Mouse (Mus musculus) cerebellum, postnatal 25 days (tissue): ENCODE measurements around the gene Atp6v1c2.

Source experiments
- DNase-seq, 2 experiments: peaks; one replicate each; pipeline ENCODE4 v3.0.0; 2021; ENCODE audit warnings: mixed read lengths in 2 of 2

The Atp6v1c2 gene

DNA sequence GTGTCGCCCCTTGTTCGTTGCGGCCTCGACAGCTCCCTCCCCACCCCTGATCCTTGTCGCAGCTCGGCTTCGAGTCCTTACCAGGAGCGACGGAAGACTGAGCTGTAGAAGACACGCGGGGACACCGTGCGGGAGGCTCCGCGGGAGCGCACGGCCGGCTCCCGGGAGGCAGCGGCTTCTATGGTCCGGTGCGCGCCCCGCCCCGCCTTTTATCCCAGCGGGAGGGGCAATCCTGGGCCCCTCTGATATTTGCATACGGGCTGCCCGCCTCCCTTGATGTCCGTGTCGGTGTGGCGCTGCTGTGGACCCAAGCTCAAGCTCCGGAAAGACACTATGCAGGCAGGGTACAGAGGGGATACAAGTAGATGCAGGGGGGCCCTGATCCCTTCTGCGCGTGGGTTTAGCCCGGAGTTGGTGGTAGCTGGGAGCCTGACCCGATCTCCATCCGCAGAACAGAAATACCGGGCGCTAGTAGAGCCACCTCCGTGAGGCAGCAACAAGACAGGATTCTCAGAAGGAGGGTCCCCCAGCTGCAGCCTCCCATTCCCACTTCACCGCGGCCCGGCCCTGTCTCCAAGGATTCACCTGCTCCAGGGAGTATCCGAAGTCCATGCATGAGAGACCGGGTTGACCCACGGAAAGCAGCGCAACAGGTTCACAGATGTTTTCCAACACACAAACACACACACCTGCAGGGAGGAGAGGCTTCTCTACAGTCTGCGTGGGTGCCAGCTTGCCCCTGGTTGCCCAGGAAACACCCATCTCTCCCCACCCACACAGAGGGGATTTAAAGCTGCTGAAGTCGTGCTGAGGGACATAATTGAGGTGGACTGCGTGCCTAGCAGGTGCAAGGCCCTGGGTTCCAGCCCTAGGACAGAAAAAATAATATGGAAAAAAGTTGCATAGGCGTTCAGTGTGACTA, 4.3 kb downstream of the Atp6v1c2 start:
- peak; percentile 8 to 10 for DNase-seq

DNA sequence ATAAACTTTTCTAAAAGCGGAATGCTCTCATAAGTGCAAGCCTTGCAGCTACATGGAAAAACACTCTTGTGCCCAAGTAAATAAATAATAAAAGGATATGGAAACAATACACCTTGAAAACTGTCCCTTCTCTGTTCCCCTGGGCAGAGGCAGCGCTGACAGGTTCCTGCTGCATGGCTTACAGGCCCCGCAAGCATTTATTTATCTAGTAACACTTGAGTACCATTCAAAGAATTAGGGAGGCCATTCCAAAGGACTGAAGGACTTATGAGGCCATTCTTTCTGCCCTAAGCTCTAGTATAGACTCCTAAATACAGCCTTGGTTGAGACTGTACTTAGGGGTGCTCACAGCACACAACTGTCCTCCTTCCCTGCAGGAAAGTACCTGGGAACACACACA, 10.7 kb downstream of the Atp6v1c2 start:
- DNase-seq = no peak

DNA sequence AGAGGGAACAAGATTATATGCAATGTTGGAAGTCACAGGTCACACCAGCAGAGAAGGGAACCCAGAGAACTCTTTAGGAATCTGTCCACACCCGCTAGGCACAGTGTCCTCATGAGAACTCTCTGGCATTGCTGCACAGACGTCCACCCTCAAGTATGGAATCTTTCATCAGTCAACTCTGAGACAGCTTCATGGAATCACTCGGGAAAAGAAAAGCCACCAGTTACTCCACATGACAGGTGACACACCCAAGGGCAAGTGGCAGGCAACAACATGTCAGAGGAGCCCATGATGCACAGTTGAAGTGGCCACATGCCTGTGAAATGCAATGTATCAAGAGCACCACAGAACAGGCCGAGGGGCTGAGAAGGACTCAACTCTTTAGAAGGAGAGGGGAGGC, 11.2 kb downstream of the Atp6v1c2 start:
- no peak for DNase-seq

DNA sequence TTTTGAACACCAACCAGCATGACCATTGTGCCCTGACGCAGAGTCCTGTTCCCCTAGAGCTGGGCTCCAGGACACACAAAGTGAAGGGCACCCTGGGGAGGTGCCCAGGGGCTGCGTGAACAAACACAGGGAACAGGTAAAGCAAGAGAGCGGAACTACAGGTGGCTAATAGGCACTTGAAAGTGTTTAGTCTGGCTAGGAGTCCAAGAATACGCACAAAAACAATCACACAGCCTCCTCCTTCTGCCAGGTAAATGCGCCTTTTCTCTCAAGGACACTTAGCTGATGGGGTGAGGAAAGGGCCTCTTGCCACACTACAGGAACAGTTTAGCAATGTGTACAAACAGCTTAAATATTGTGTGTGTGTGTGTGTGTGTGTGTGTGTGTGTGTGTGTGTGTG, 13.1 kb downstream of the Atp6v1c2 start:
- no peak for DNase-seq

DNA sequence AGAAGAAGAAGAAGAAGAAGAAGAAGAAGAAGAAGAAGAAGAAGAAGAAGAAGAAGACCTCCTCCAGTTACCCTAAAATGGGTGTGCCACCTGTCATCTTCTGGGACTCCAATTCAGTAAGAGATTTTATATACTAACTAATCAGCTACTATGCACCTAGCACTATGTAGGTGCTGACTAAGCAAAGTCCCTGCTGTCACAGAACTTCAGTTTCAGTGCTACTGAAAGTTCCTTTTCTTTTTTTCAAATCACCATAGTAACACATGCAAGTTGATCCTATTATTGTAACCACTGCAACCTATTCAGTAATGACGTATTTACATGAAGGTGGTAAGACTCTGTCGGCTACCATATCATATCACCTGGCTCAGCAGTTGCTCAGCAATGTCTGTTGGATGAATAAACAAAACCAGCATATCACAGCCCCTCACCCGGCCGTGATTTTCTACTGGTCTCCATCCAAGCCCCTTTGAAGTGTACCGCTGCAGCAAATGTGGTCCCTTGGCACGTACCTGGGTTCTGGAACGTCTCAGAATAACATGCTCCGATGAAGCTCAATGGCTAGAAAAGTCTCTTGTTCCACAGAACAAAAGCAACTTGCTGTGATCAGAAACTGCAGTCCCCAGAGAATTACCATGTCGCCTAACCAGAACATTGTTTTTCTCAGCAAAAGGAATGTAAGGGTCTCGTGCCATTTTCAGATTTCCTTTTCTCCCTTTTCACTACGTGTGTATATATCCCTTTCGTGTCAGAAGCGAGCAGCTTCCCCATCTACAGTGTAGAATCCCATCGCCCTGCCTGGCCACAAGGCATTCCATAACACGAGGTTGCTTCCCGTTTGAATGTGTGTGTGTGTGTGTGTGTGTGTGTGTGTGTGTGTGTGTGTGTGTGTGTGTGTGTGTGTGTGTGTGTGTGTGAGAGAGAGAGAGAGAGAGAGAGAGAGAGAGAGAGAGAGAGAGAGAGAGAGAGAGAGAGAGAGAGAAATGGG, 18.0 kb downstream of the Atp6v1c2 start:
- DNase-seq = no peak

DNA sequence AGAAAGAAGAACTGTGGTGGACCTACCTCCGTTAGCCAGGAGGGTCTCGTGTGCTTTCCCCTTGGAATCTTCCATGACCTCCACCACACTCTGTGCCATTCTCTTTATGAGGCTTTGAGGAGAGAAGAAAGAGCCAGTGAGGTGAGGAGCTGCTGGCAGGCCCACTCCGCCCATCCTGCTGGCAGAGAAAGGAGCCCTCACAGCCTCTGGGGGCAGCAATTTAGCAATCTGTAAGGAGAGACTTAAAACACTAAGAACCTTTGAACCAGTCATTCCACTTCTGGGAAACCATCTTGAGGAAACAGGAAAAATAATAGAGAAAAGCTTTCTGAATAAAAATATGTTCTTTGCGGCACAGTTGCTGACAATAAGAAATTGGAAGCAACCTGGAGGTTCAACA, 20.9 kb downstream of the Atp6v1c2 start:
- no peak for DNase-seq

DNA sequence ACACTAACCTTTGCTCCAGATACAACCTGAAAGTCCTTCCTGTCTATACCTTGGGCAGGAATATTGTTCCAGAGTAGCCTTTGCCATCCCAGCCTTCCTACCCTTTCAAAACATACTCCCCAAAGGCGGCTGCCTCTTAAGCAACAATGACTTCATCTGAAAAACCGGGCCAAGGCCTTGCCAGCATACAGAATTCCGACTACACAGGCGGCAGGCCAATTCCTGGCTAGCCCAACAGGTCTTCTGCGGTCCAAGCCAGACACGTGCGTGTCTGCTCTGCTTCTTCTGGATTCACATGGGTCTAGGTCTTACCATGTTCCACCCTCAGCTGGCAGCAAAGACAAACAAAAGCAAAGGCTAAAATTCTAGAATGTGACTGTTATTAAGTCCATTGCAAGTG, 23.7 kb downstream of the Atp6v1c2 start:
- DNase-seq = peak in 1 of 2 experiments; percentile 9

DNA sequence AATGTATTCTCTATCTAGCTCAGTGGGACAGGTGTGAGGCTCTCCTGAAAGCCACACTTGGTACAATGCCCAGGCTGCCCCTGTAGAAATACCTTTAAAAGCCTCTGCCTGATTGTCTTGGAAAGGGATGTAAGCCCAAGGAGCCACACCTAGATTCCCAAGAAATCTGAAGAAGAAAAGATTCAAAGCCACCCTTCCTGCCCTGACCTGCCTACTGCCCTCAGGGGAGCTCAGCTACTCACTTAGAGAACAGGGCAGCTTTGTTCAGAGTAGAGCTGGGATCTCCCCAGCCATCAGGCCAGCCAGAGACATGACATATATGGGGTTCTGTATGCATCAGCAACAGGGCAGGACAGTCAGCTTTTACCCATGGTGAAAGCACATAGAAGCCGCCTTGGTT, 29.3 kb downstream of the Atp6v1c2 start:
- no peak for DNase-seq

DNA sequence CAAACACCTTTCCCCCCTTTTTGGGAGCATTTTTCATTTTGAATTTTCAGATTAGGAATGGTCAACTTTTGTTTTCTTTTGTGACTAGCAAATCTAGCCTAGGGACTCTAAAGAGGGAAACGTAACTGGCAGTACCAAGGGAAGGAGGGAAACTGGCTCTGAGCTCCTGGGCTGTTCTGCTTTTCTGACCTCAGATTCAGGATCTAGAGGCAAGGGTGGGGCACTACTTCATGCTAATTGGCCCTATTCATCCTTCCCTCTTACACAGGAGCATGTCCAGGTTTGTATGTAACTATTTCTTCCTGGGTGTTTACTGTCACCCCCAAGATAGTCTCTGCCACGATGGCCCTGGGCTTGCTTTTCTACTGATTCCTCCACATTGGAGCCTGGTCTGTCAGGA, 32.3 kb downstream of the Atp6v1c2 start:
- DNase-seq = no peak

DNA sequence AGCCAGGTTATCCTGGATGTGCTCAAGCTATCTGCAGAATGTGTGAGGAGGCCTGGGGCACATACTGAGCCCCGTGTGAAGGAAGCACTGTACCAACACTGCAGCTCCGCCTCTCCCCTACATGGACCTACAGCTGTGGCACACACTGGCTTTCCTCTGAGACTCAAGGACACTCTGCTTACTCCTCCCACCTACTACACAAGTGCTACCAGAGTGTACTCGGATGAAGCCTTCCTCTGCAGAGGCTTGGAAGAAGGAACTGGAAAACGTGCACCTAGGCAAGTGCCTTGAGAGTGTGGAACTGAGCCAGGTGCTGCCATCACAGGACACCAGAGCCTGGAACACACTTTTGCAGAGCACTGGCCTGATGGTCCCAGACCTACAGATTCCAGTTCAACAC, 38.6 kb downstream of the Atp6v1c2 start:
- DNase-seq = no peak

DNA sequence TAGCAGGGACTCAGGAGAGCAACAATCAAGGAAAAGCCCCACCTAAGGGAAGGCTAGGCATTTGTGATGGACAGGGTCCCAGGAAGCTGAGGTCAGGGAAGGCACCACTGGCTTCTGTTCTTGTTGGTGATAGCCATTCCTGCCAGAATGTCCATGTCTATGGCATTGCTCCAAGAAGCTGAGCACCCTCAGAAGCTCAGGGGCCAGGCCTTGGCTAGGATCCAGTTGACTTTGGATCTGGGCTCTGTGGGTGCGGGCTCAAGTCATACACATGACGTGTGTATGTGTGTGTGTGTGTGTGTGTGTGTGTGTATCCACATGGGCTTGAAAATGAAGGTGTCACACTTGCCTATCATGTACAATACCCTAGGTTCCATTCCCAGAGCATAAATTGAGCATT, 39.2 kb downstream of the Atp6v1c2 start:
- no peak for DNase-seq

DNA sequence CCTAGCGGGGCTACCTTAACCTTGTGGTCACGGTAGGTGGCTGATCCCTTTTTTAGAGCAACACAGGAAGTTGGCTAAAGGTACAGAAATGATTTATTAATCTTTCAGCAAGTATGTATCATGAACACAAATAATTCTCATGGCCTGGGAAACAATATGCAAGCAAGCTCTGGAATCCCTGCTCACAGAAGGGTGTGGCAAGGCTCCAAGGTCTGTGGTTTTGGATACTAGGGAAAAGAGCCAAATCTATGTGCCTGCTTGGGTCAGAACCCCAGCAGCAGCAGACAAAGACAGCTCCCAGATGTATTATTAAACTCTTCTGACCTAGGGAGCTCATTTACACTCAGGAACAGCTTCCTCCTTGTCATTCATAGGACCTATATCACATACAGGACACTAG, 40.1 kb downstream of the Atp6v1c2 start:
- no peak for DNase-seq

DNA sequence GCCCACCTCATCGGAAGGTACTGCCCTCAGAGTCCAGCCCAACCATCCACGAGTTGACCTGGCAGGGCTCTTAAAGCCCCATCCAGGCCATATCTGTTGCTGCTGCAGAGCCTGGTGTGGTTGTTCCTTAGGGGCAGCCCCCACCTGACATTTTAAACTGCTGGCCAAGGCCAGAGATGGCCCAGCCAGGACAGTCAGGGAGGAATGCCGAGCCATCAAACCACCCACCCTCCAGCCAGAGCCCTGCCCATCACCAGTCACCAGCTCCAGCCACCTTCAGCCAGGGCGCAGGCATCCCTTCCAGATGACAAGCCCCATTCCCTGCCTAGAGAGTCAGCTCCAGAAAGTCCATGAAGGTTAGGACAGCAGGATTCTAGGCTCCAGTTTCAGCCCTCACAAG, 40.7 kb downstream of the Atp6v1c2 start:
- DNase-seq = no peak

DNA sequence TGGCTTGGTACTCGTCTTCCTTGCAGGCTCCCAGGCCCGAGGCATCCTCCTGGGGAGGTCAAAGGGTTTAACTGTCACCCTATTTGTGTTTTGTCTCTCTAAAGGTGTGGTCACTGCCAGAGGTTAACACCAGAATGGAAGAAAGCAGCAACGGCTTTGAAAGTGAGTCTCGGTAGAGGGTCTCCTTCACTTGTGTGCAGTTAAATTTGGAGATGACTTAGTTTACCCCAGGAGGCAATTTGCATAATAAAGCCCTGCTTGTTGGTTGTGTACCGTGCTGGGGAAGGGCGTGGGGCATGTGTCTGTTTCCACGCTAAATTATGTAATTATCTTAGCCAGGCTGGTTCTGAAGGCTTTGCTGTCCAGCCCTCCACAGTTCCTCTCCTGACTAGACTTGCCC, 55.3 kb downstream of the Atp6v1c2 start:
- DNase-seq = no peak

DNA sequence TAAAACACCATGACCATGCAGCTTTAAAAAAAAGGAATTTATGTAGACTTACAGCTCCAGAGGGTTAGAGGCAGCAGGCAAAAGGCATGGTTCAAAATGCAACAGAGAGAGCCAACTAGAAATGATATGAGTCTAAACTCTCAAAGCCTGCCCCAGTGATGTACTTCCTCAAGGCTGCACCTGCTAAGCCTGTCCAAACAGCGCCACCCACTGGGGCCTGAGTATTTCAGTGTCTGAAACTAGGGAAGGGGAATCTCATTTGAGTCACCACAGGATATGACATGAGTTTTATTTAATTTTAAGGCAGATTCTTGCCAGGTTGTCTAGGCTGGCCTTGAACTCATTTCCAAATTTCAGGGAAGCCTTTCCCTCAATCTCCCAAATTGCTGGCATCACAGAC, 57.9 kb downstream of the Atp6v1c2 start:
- DNase-seq = peak in 1 of 2 experiments; percentile 56

DNA sequence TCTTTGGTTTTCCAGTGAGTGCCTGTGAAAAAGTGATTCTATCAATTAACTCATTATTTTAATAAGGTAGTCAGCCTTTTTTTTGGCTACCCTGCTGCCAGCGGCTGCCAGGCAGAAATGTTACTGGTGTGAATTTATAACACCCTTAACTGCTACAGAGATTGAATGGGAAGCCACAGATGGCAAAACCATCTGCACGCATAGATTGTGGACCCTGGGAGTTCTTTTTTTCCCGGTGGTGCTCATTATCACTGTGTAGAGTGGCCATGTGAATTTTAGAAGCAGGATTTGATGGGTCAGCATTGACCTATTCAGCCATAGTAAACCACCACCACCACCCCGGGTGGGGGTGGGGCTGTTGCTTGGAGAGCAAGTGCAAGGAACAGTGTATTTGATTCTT, 61.8 kb downstream of the Atp6v1c2 start:
- peak; percentile 19 to 37 for DNase-seq

DNA sequence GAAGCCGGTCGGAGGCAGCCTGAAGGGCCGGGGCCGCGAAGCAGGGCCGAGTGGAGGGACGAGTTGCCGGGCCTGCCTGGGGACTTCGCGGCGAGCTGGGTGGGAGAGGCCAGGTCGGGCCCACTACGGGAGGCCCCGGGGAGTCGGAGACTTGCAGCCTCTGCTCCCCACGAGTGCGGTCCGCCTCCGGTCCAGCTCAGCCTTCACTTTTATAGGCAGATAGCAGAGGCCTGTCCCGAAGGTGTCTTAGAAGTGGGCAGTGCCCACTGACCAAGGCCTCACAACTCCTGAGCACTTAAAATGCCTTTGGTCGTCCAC, 62.5 kb downstream of the Atp6v1c2 start:
- no peak for DNase-seq

DNA sequence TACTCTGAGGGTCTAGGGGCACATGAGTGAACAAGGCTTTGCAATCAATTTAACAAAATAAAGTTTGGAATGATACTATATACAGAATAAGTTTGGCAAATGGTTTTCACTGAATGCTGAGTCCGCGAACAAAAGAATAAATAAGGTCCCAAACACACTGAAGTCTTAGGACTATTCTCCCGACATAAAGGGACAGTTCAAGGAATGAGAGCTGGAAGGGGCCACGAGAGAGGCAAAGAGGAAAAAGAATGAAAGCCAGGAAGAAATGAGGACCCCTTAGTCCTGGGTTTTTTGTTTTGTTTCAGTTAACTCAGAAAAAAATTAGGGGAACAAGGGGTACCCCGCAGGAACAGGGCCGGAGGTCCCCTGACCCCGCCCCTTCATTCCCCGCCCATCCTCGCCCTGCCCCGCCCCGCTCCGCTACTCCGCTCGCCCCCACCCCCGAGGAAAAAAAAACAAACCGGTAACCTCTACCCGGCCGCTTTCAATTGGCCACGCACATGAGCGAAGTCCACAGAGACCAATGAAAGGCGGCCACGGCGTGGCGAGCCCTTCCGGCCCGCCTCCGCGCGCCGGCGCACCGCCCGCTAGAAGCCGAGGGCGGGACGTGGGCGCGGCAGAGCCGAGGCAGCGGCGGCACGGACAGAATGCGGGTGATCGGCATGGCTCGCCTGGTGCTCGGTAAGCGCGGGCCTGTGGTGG, 63.0 kb downstream of the Atp6v1c2 start, which contains the start of gene Pdia6:
Pdia6 (plus strand) TSS at position 575 of the 702 bp plus-strand sequence.
- DNase-seq = peak; percentile 94 to 97

DNA sequence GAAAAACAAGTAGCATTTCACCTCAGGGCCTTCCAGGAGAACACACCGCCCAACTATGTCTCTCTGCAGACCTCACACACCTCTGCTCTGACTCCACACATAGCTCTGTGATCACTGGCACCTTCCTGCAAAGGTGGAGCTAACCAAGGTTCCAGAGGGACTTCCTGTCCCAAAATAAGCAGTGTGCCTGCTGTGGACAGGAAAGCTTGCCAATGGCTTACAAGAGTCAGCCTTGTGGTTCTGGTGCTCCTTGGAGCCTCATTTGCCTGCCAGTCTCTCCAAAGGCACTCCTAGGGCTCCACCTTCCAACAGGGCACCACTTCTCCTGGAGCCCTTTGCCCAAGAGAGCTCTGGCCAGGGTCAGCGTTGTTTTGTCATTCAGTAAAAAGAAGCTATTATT, 64.3 kb downstream of the Atp6v1c2 start:
- no peak for DNase-seq

DNA sequence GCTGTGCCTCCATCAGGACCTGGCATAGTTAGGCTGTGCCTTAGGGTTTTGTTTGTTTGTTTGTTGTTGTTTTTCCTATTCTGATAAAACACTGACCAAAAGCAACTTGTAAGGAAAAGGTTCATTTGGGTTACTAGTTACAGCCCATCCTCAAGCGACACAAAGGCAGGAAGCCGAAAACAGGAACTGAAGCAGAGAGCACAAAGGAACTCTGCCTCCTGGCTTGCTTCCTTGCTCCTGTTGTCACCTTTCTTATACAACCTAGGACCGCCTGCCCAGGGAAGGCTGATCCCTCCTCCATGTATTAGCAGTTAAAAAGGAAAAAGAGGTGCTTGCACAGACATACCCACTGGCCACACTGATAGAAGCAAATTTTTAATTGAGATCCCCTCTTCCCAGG, 65.3 kb downstream of the Atp6v1c2 start:
- DNase-seq = no peak

DNA sequence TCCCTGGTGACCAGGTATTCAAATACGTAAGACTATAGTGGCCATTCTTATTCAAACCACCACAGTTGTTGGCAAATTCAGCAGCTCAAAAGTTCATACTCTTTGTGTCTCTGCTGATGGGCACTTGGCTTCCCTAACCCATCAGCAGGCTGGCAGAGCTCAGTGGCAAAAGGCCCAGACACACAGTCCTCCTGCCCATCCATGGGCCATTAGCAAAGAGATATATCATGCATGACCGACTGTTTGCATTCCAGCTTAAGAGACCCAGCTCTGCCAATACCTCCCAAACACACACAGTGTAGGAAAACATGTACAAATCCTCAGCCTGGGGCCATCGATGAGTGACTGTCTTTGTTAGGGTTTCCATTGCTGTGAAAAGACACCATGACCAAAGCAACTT, 68.2 kb downstream of the Atp6v1c2 start:
- DNase-seq = no peak

DNA sequence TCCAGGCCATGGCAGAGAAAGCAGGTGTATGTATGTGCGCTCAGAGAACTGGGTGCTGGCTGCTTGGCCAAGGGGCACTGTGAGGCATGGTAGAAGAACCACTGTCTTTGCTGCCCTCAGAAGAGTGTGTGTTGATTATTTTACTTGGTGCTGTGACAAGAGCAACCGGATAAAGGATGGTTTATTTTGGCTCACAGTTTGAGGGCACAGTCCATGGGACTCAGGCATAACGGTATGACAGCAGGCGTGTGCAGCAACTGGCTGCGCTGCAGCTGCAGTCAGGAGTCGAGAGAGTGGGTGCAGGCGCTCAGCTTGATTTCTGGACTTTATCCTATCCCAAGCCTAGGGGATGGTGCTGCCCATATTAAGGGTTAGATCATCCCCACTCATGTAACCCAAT, 70.7 kb downstream of the Atp6v1c2 start:
- no peak for DNase-seq

DNA sequence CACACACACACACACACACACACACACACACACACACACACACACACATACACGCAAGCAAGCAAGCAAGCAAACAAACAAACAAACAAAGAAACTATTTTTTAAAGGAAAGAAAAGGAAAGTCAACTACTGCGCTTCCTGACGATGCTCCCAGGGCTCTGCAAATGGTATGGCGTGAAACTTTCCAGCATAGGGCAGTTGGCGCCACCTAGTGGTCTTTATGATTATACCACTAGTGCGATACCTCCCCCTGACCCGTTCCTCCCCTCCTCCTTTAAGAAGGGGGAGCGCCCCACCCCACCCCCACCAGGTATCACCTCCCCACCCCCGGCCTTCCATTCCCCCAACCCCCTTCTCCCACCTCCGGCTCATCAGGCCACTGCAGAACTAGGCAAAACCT, 72.3 kb downstream of the Atp6v1c2 start:
- peak; percentile 53 to 74 for DNase-seq
